Mouse (Mus musculus): ENCODE data around the gene Cd300lf. TPM values are rescaled to one million over a fixed set of nuclear protein-coding genes. Genes with fewer than 3 reads are reported as not detected.

Gene Cd300lf
- polyA plus RNA-seq, 1 experiment from 2014 or later = 9.3 TPM

GRCm38 (mm10) chr11:115099241-115099840 is 34.5 kb downstream of the Cd300lf start:
- Histone ChIP-seq H3K4me3 (ENCODE audit: low read depth, low read length) (no peak overlapping the region), H3K9me3 (ENCODE audit: low read length) (no peaks in the 10 kb centered on the region), H3K27me3 (ENCODE audit: insufficient read depth, low read length) (no peaks in the 10 kb centered on the region), H3K4me2 (ENCODE audit: low read depth, low read length) (no peak overlapping the region), H3K27ac (ENCODE audit: low read depth) (no peak overlapping the region), H3K36me3 (replicated peaks; ENCODE audit: insufficient read depth, low read length) (no peaks in the 10 kb centered on the region), H3K4me1 (ENCODE audit: insufficient read depth) (no peaks in the 10 kb centered on the region), H3K9ac (replicated peaks) (no peak overlapping the region)
- 49% methylated on average over 16 of the region's 16 CpGs for WGBS (ENCODE audit: insufficient replicate concordance)
- no peak for DNase-seq
- no peak for ATAC-seq
- TF ChIP-seq CTCF (IDR thresholded peaks at IDR 0.05; ENCODE audit: low read depth) = no peak
- no peak for TF ChIP-seq EP300 (IDR thresholded peaks at IDR 0.05; ENCODE audit: low read depth)

DNA sequence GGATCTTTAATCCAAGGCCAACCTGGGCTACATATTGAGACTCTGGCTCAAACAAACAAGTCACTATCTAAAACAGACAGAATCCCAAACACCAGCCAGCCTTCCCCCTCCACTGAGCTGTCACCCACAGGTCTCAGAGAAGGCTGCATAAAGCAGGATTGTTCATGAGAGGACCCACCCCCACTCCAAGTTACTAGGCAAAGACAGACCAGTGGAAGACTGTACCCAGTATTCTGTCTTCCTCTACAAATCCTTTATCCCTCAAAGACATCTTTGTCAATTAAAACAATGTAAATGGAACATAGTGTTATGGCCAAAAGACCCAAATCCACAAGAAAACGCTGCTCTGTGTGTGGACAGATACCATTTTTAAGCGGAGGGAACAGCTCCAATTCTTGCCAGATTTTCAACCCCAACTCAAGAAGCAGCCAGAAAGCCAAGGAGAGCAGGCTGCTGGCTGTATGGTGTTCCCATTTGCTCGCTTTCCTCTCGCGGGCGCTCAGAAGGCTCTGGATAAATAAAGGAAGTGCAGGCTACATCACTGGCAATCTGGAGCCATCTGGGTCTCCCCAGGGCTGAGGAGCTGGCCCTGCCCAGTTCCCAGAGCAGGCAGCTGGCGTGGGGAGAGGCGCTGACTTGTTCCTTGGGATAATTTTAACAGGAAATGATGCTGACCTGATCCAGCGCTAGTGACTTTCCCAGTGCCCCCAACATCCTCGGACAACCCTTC is 35.4 kb downstream of the Cd300lf start:
- Histone ChIP-seq H3K9ac (replicated peaks) (no peak overlapping the region), H3K4me1 (ENCODE audit: insufficient read depth) (no peaks in the 10 kb centered on the region), H3K4me3 (ENCODE audit: low read depth, low read length) (no peak overlapping the region), H3K27ac (ENCODE audit: low read depth) (no peak overlapping the region), H3K27me3 (ENCODE audit: insufficient read depth, low read length) (no peaks in the 10 kb centered on the region), H3K36me3 (replicated peaks; ENCODE audit: insufficient read depth, low read length) (no peaks in the 10 kb centered on the region), H3K9me3 (ENCODE audit: low read length) (peaks cover 1% of the 10 kb centered on the region; the same call in 1 of the 2 replicates), H3K4me2 (ENCODE audit: low read depth, low read length) (no peak overlapping the region)
- DNase-seq = no peak
- no peak for ATAC-seq
- TF ChIP-seq EP300 (IDR thresholded peaks at IDR 0.05; ENCODE audit: low read depth) = no peak
- 49% methylated on average over 10 of the region's 10 CpGs for WGBS (ENCODE audit: insufficient replicate concordance)

- Histone ChIP-seq H3K27ac (ENCODE audit: low read depth) (no peak overlapping the region), H3K9me3 (ENCODE audit: low read length) (peaks cover 9% of the 10 kb centered on the region; the same call in 1 of the 2 replicates), H3K9ac (replicated peaks) (no peak overlapping the region), H3K4me2 (ENCODE audit: low read depth, low read length) (no peak overlapping the region), H3K36me3 (replicated peaks; ENCODE audit: insufficient read depth, low read length) (no peaks in the 10 kb centered on the region), H3K4me1 (ENCODE audit: insufficient read depth) (peaks cover 4% of the 10 kb centered on the region; the same call in 1 of the 2 replicates), H3K4me3 (ENCODE audit: low read depth, low read length) (no peak overlapping the region), H3K27me3 (ENCODE audit: insufficient read depth, low read length) (peaks cover 22% of the 10 kb centered on the region)
- WGBS (ENCODE audit: insufficient replicate concordance) = 20% methylated on average over 4 of the region's 4 CpGs
- TF ChIP-seq CTCF (IDR thresholded peaks at IDR 0.05; ENCODE audit: low read depth) = no peak
- no peak for TF ChIP-seq EP300 (IDR thresholded peaks at IDR 0.05; ENCODE audit: low read depth)
- DNase-seq (no peak), ATAC-seq (no peak)
Measured at GRCm38 (mm10) chr11:115092140-115092539, 41.7 kb downstream of the Cd300lf start.

DNA sequence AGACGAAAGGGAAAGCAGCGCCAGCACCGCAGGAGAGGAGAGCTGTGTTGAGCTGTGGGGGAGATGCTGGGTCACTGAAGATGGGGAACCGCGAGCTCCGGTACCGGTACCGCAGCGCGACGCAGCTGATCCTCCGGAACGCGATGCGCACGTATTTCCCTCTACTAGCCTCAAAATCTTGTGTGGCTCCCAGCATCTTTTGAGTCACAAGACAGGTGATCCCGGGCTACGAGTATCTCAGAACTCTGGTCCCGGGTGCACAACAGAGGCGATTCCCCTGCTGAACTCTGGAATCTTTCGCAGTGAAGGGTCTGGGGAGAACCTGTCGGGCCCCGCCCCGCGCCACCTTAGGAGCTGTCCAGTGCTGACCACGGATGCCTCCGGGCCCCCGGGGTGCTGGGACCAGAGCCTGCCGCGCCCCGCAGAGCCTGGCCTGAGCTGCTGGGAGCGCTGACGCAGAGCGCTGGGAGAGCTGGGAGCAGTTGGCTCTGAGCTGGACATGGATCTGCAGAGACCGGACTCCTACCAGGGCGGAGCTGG is 42.4 kb downstream of the Cd300lf start, which contains the start of gene Rab37:
Gene Rab37 (plus strand): TSS at position 70 of the 540 bp plus-strand sequence.
- Histone ChIP-seq H3K27me3 (ENCODE audit: insufficient read depth, low read length) (peaks cover 22% of the 10 kb centered on the region), H3K27ac (ENCODE audit: low read depth) (no peak within 1 kb of the TSS), H3K36me3 (replicated peaks; ENCODE audit: insufficient read depth, low read length) (no peaks in the 10 kb centered on the region), H3K4me2 (ENCODE audit: low read depth, low read length) (no peak within 1 kb of the TSS), H3K4me1 (ENCODE audit: insufficient read depth) (peaks cover 4% of the 10 kb centered on the region; the same call in 1 of the 2 replicates), H3K9ac (replicated peaks) (no peak within 1 kb of the TSS), H3K9me3 (ENCODE audit: low read length) (peaks cover 9% of the 10 kb centered on the region; the same call in 1 of the 2 replicates), H3K4me3 (ENCODE audit: low read depth, low read length) (no peak within 1 kb of the TSS)
- WGBS (ENCODE audit: insufficient replicate concordance) = 3% methylated on average over 36 of the region's 36 CpGs
- peak; percentile 39 for DNase-seq
- ATAC-seq = no peak
- TF ChIP-seq CTCF (IDR thresholded peaks at IDR 0.05; ENCODE audit: low read depth) (no peak), EP300 (IDR thresholded peaks at IDR 0.05; ENCODE audit: low read depth) (no peak)

- no peaks in the 10 kb centered on the region for H3K36me3 ChIP-seq (replicated peaks; ENCODE audit: insufficient read depth, low read length)
- peaks cover 9% of the 10 kb centered on the region; the same call in 1 of the 2 replicates for H3K9me3 ChIP-seq (ENCODE audit: low read length)
- peaks cover 4% of the 10 kb centered on the region; the same call in 1 of the 2 replicates for H3K4me1 ChIP-seq (ENCODE audit: insufficient read depth)
- no peak overlapping the region for H3K4me3 ChIP-seq (ENCODE audit: low read depth, low read length)
- no peak overlapping the region for H3K9ac ChIP-seq (replicated peaks)
- ATAC-seq (no peak), DNase-seq (no peak)
- no peak overlapping the region for H3K27ac ChIP-seq (ENCODE audit: low read depth)
- 63% methylated on average over 6 of the region's 6 CpGs for WGBS (ENCODE audit: insufficient replicate concordance)
- TF ChIP-seq EP300 (IDR thresholded peaks at IDR 0.05; ENCODE audit: low read depth) (no peak), CTCF (IDR thresholded peaks at IDR 0.05; ENCODE audit: low read depth) (peak; percentile 73)
- peaks cover 22% of the 10 kb centered on the region for H3K27me3 ChIP-seq (ENCODE audit: insufficient read depth, low read length)
- no peak overlapping the region for H3K4me2 ChIP-seq (ENCODE audit: low read depth, low read length)
Measured at GRCm38 (mm10) chr11:115089853-115090252, 43.9 kb downstream of the Cd300lf start.

GRCm38 (mm10) chr11:115086213-115086612 is 47.6 kb downstream of the Cd300lf start:
- H3K4me3 ChIP-seq (ENCODE audit: low read depth, low read length) = no peak overlapping the region
- no peak overlapping the region for H3K4me2 ChIP-seq (ENCODE audit: low read depth, low read length)
- no peak for ATAC-seq
- no peak overlapping the region for H3K27ac ChIP-seq (ENCODE audit: low read depth)
- 54% methylated on average over 7 of the region's 7 CpGs for WGBS (ENCODE audit: insufficient replicate concordance)
- no peak overlapping the region for H3K9ac ChIP-seq (replicated peaks)
- no peak for TF ChIP-seq CTCF (IDR thresholded peaks at IDR 0.05; ENCODE audit: low read depth)
- no peak for TF ChIP-seq EP300 (IDR thresholded peaks at IDR 0.05; ENCODE audit: low read depth)
- H3K9me3 ChIP-seq (ENCODE audit: low read length) = peaks cover 6% of the 10 kb centered on the region; the same call in 1 of the 2 replicates
- H3K4me1 ChIP-seq (ENCODE audit: insufficient read depth) = no peaks in the 10 kb centered on the region
- DNase-seq = no peak
- no peaks in the 10 kb centered on the region for H3K36me3 ChIP-seq (replicated peaks; ENCODE audit: insufficient read depth, low read length)
- H3K27me3 ChIP-seq (ENCODE audit: insufficient read depth, low read length) = peaks cover 14% of the 10 kb centered on the region
